Mouse (Mus musculus) forebrain, embryonic 12.5 days (tissue): Measurements from ENCODE around the gene Slit1. TPM values are rescaled to one million over a fixed set of nuclear protein-coding genes. Genes with fewer than 3 reads are reported as not detected.

ENCODE experiments used
- ATAC-seq: fragments of 200-750 bp; cut with Nextera tagmentation; 2 replicates; pipeline ENCODE4 v1.8.0; 2017; ENCODE audit warnings: moderate TSS enrichment; ENCODE audit not compliant: low FRiP score
- H3K27ac ChIP-seq: fragments of 300-500 bp; sonication (generic); 2 replicates; pipeline ENCODE4 v1.5.1; 2016; ENCODE audit warnings: mild to moderate bottlenecking
- H3K27me3 ChIP-seq: fragments of 300-500 bp; sonication (generic); 2 replicates; pipeline ENCODE4 v1.6.1; 2016; ENCODE audit warnings: mild to moderate bottlenecking
- H3K36me3 ChIP-seq: fragments of 300-500 bp; sonication (generic); replicated peaks from 2 replicates; pipeline ENCODE4 v1.6.1; 2016; ENCODE audit warnings: mild to moderate bottlenecking
- H3K4me1 ChIP-seq: fragments of 300-500 bp; sonication (generic); 2 replicates; pipeline ENCODE4 v1.6.1; 2016
- H3K4me2 ChIP-seq: fragments of 300-500 bp; sonication (generic); 2 replicates; pipeline ENCODE4 v1.6.1; 2016; ENCODE audit warnings: mild to moderate bottlenecking, moderate library complexity
- H3K4me3 ChIP-seq: fragments of 300-500 bp; sonication (generic); replicated peaks from 2 replicates; pipeline ENCODE4 v1.5.1; 2016; ENCODE audit warnings: mild to moderate bottlenecking
- H3K9ac ChIP-seq: fragments of 300-500 bp; sonication (generic); 2 replicates; pipeline ENCODE4 v1.6.1; 2016; ENCODE audit warnings: mild to moderate bottlenecking
- H3K9me3 ChIP-seq: fragments of 300-500 bp; sonication (generic); 2 replicates; pipeline ENCODE4 v1.6.1; 2016
- WGBS: fragments of 180-500 bp; shearing (Covaris S2); methylation state at CpG from one replicate; pipeline ENCODE4 v1.1.7; 2016; 5-methylcytosine and 5-hydroxymethylcytosine counted together
- polyA plus RNA-seq: library from polyadenylated mRNA; unstranded; fragments of >200 nt; fragmentation: Nextera tagmentation; extraction: Ambion mirVana; gene quantifications from 2 replicates; pipeline ENCODE4 v1.2.1, GENCODE M21; 2016

The Slit1 gene
- polyA plus RNA-seq: 11.0 and 14.0 TPM in 2 replicates

DNA sequence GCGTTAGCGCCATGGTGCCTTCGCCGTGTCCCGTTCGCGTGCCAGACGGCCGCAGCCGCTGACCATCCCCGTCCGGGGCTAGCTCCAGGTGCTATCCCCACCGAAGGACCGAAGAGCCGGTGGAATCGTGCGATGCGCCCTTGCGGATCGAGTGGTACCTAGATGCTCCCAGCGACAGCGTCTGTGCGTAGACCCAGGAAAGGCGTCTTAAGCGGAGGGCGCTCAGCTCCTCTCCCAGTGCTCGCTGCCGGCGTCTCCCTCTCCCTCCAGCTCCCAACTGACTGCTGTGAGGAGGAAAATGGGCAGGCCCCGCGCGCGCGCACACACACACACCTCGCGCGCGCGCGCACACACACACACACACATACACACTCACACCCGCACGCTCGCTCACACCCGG, at the start of gene Slit1:
Slit1 (minus strand) TSS at position 270 of the 400 bp plus-strand sequence.
- no peaks in the 10 kb centered on the region for H3K36me3 ChIP-seq
- ATAC-seq: peak; percentile 13
- H3K9me3 ChIP-seq: no peaks in the 10 kb centered on the region
- peak within 1 kb of the TSS; percentile 91 for H3K4me2 ChIP-seq
- peaks cover 74% of the 10 kb centered on the region for H3K27me3 ChIP-seq
- peaks cover 85% of the 10 kb centered on the region for H3K4me1 ChIP-seq
- H3K4me3 ChIP-seq: peak within 1 kb of the TSS; percentile 60
- H3K27ac ChIP-seq: peak within 1 kb of the TSS; percentile 68
- H3K9ac ChIP-seq: peak within 1 kb of the TSS; percentile 72
- under 1% methylated on average over 42 of the region's 44 CpGs for WGBS

DNA sequence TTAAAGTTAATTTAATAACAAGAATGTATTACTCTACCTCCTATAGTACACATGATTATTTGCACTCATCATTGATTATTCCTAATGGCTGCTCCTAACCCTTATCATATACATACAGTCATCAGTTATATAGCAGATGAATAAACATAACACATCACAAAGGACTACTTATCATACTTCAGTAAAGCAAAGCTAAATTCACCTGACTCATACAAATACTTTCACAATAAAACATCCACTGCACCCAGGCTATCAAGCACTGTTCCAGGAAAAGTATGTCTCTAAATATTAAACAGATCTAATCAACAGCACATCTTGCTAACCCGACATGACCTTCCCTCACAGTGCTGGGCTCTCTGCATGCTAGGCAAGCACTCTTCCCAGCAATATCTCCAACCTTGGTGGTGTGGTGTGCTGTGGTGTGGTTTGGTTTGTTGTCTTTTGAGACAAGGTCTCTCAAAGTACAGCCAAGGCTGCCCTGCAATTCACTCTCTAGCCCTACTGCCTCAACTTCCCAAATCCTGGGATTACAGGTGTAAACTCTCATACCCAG, 49.5 kb upstream of the Slit1 start:
- Histone ChIP-seq H3K9me3 (no peaks in the 10 kb centered on the region), H3K4me2 (no peak overlapping the region), H3K9ac (no peak overlapping the region), H3K36me3 (peaks cover 17% of the 10 kb centered on the region; the same call in 1 of the 2 replicates), H3K4me1 (peaks cover 9% of the 10 kb centered on the region), H3K27ac (no peak overlapping the region), H3K27me3 (no peaks in the 10 kb centered on the region), H3K4me3 (no peak overlapping the region)
- ATAC-seq: no peak
- WGBS: 91% methylated on average over 1 of the region's 1 CpGs

DNA sequence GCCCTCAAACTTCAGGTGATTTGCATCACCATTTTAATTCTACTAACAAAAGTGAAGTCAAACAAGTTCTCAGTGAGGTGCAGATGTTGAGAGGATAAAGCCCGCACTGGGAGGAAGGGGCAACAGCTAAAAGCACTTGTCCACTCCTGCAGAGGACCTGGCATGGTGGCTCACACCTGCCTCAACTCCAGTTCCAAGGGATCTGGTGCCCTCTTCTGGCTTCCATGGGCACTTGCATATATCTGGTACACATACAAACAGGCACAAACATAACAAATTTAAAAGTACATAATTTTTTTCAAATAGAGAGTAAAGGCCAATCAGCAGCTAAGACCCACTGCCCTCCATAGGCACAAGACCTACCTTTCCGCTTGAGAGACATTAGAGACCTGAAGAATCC, 47.9 kb upstream of the Slit1 start:
- no peak overlapping the region for H3K4me3 ChIP-seq
- H3K4me1 ChIP-seq: peaks cover 9% of the 10 kb centered on the region
- no peaks in the 10 kb centered on the region for H3K9me3 ChIP-seq
- H3K4me2 ChIP-seq: no peak overlapping the region
- no peak overlapping the region for H3K27ac ChIP-seq
- WGBS: 88% methylated on average over 2 of the region's 2 CpGs
- H3K36me3 ChIP-seq: peaks cover 26% of the 10 kb centered on the region
- no peak for ATAC-seq
- H3K27me3 ChIP-seq: no peaks in the 10 kb centered on the region
- H3K9ac ChIP-seq: no peak overlapping the region

DNA sequence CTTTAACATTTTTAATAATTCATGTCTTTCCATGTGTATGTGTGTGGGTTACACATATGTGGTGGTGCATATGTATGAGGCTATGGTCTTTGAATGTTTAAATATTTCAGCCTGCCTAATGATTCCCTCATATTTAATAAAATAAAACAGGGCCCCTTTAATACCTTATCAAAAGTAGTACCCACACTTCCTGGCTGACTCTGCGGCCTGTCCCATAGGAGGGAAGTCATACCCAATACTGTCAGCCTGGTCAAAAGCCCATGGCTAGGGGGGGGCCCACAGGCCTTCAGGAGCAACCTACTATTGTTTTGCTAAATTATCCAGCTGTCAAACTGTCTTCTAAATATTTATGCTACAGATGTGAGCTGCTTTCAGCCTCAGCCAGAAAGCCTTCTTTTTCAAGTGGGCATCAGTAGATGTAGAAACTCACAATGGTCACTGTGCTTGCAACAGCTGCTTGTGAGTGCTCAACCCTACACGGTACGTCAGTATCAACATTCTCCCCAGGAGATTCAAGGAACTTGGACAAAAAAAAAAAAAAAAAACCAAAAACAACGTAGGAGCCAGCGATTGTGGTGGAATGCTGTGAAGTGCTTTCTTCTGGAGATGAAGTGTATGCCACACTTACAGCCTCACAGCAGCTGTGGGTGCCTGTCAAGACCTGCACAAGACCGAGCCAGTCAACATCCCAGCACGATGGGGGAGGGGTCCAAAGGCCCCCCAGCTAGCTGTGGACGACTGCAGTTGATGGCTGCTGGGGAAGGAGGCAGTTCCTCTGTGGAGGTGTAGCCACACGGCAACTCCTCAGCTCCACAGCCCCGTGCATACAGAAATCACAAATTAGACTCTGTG, 45.9 kb upstream of the Slit1 start:
- no peaks in the 10 kb centered on the region for H3K4me1 ChIP-seq
- no peaks in the 10 kb centered on the region for H3K9me3 ChIP-seq
- H3K4me3 ChIP-seq: no peak overlapping the region
- no peak overlapping the region for H3K27ac ChIP-seq
- no peak overlapping the region for H3K4me2 ChIP-seq
- no peak overlapping the region for H3K9ac ChIP-seq
- no peak for ATAC-seq
- peaks cover 39% of the 10 kb centered on the region for H3K36me3 ChIP-seq
- 68% methylated on average over 10 of the region's 10 CpGs for WGBS
- H3K27me3 ChIP-seq: no peaks in the 10 kb centered on the region

DNA sequence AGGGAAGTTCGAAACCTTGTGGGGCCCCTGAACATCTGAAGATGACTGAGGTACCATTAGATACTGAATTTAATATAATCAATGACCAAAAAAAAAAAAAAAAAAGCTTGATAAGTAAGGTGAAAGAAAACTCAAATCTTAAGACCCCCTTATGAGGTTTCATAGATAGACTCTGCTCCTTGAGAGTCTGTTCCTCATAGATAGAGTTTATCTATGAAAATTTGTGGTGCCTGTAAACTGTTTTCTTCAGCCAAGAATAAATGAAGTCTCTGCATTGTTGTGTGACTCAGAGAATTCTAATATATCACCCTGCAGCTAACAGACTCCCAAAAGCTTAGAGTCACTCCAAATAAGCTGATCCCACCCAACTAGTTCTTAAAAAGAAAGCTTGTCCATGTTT, 43.4 kb upstream of the Slit1 start:
- Histone ChIP-seq H3K9me3 (no peaks in the 10 kb centered on the region), H3K4me3 (no peak overlapping the region), H3K27ac (no peak overlapping the region), H3K4me1 (no peaks in the 10 kb centered on the region), H3K27me3 (no peaks in the 10 kb centered on the region), H3K9ac (no peak overlapping the region), H3K4me2 (no peak overlapping the region), H3K36me3 (peaks cover 55% of the 10 kb centered on the region)
- ATAC-seq: no peak
- 100% methylated on average over 1 of the region's 1 CpGs for WGBS

DNA sequence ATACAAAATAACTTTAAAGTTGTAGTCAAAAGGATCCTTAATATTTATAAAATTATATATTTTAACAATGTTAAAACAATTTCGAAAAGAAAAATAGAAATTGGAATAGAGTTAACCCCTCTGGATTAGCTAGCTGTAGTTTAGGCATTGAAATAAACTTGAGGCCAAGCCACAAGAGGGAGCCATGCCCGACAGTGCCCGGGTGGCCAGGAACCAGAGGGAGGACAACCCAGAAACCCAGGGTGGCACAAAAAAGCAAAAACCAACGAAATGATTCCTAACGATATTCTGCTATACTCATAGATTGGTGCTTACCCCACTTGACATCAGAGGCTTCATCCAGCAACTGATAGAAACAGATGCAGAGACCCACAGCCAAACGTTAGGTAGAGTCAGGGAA, 34.0 kb upstream of the Slit1 start:
- H3K9ac ChIP-seq: no peak overlapping the region
- ATAC-seq: no peak
- H3K9me3 ChIP-seq: no peaks in the 10 kb centered on the region
- 89% methylated on average over 6 of the region's 6 CpGs for WGBS
- peaks cover 89% of the 10 kb centered on the region for H3K36me3 ChIP-seq
- H3K27me3 ChIP-seq: no peaks in the 10 kb centered on the region
- H3K27ac ChIP-seq: no peak overlapping the region
- no peaks in the 10 kb centered on the region for H3K4me1 ChIP-seq
- H3K4me2 ChIP-seq: no peak overlapping the region
- H3K4me3 ChIP-seq: no peak overlapping the region

DNA sequence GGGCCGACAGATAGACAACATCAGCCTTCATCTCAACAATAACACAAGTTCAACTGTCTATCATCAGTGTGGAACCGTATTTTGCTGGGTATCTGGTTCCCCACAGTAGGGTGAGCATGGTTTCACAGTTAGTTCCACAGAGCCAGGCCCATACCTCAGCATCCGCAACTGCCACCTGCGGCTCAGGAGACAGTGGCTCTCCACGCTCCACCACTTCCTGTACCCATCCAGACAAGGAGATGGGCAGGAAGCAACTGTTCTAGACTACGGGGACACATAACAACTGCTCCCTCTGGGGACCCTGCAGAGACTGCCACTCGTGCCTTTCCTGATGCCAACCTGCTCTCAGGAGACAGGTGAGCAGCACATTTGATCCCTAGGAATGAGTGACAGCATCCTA, 25.2 kb upstream of the Slit1 start:
- Histone ChIP-seq H3K9ac (no peak overlapping the region), H3K4me3 (no peak overlapping the region), H3K4me1 (peaks cover 8% of the 10 kb centered on the region), H3K36me3 (peaks cover 55% of the 10 kb centered on the region), H3K4me2 (no peak overlapping the region), H3K27me3 (no peaks in the 10 kb centered on the region), H3K9me3 (no peaks in the 10 kb centered on the region), H3K27ac (no peak overlapping the region)
- ATAC-seq: no peak
- 95% methylated on average over 7 of the region's 7 CpGs for WGBS

DNA sequence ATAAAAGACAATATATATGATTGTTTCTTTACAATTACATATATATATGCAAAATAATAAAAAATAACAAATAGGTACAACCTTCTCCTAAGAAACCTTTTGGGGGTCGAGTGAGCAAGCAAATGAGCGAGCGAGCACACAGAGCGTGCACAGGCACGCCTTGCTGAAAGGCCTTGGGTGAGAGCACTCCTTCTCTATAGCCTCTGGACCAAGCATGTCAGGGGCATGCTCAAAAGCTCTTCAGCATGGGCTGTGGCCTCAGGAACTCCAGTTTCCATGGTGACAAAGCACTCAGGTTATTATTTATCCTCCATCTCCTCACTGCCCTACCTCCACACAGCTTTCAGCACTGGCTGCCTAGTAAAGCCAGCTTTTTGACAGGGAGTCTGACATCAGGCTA, 23.2 kb upstream of the Slit1 start:
- peaks cover 8% of the 10 kb centered on the region for H3K4me1 ChIP-seq
- no peaks in the 10 kb centered on the region for H3K27me3 ChIP-seq
- no peak overlapping the region for H3K4me2 ChIP-seq
- no peak overlapping the region for H3K4me3 ChIP-seq
- H3K36me3 ChIP-seq: peaks cover 37% of the 10 kb centered on the region
- no peak for ATAC-seq
- no peak overlapping the region for H3K9ac ChIP-seq
- H3K27ac ChIP-seq: peak overlapping the region; percentile 66; the same call in 1 of the 2 replicates
- WGBS: 76% methylated on average over 5 of the region's 5 CpGs
- no peaks in the 10 kb centered on the region for H3K9me3 ChIP-seq

DNA sequence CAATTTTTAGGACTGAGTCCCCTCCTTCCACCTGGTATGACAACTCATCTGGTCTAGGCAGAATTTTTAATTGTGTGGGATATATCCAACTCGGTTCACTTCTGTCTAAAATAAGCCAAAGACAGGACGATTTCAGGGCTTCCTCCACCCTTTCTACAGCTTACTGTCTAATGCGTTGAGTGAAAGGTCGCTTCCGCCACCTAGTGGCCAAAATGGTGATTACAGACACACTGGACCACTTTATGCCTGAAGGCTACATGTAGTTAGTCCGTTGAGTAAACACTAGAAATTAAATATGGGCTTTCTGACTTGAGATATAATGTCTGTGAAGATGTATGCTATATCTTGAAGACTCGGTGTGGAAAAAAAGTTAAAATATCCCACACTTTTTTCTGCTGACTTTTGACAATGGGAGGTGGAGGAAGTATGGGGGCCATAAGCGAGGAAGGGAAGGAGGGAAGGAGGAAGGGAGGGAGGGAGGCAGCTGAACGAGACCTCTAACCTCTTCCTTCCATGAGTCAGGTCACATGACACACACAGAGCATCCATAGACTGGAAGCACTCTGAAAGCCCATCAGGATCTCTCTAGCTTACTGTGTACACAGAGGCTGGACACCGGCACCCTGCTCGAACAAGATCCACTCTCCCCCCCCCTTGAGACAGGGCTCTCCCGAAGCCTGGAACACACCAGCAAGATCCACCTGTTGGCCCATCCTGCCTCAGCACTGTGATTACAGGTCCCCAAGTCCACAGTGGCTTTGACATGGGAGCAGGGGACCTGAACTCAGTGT, 20.6 kb upstream of the Slit1 start:
- H3K4me1 ChIP-seq: peaks cover 8% of the 10 kb centered on the region
- H3K9me3 ChIP-seq: no peaks in the 10 kb centered on the region
- H3K9ac ChIP-seq: no peak overlapping the region
- 0 out of 2 replicates have a peak, but pooled peaks cover 5% of the 10 kb centered on the region for H3K27me3 ChIP-seq
- no peak overlapping the region for H3K4me2 ChIP-seq
- no peak overlapping the region for H3K27ac ChIP-seq
- H3K4me3 ChIP-seq: no peak overlapping the region
- H3K36me3 ChIP-seq: peaks cover 15% of the 10 kb centered on the region; the same call in 1 of the 2 replicates
- ATAC-seq: peak; percentile 79
- WGBS: 33% methylated on average over 12 of the region's 12 CpGs

DNA sequence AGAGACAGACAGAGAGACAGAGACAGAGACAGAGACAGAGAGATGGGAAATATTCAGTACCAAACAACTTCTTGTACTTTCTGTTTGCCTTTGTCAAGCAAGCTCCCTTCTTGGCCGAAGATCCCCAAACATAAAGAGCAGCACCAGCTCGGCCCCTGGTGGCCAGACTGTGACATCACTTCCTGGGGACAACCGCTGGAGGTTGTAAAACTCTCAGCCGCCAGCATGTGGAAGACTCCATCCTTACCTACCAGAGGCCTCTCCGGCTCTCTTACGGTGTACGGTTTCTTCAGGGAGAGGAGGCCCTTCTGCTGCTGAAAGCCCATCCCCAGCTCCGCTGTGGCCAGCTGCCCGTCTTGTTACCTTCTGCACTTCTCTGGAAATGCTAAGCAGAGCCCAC, 18.1 kb upstream of the Slit1 start:
- Histone ChIP-seq H3K9me3 (no peaks in the 10 kb centered on the region), H3K4me2 (no peak overlapping the region), H3K27me3 (0 out of 2 replicates have a peak, but pooled peaks cover 5% of the 10 kb centered on the region), H3K9ac (no peak overlapping the region), H3K36me3 (no peaks in the 10 kb centered on the region), H3K4me1 (peaks cover under 1% of the 10 kb centered on the region; the same call in 1 of the 2 replicates), H3K4me3 (no peak overlapping the region), H3K27ac (no peak overlapping the region)
- WGBS: 51% methylated on average over 9 of the region's 9 CpGs
- ATAC-seq: no peak

DNA sequence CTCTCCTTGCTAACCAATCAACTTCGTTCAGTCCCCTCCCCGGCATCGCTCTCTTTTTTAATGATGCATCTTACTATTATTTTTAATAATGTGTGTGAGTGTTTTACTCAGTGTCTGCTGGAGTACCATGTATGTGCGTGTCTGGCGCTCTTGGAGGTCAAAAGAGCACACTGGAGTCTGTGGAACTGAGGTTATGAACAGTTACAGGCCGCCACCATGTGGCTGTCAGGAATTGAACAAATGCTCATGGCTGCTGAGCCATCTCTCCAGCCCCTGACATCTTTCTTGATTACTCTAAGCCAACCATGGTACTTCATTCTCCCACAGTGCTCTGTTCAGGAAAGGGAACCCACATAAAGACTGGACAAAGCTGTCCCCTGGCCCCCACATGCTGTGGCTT, 16.3 kb upstream of the Slit1 start:
- Histone ChIP-seq H3K4me1 (peaks cover 6% of the 10 kb centered on the region), H3K27ac (no peak overlapping the region), H3K9ac (no peak overlapping the region), H3K4me3 (no peak overlapping the region), H3K9me3 (no peaks in the 10 kb centered on the region), H3K27me3 (peaks cover 5% of the 10 kb centered on the region; the same call in 1 of the 2 replicates), H3K4me2 (no peak overlapping the region), H3K36me3 (no peaks in the 10 kb centered on the region)
- ATAC-seq: no peak
- 86% methylated on average over 6 of the region's 6 CpGs for WGBS

DNA sequence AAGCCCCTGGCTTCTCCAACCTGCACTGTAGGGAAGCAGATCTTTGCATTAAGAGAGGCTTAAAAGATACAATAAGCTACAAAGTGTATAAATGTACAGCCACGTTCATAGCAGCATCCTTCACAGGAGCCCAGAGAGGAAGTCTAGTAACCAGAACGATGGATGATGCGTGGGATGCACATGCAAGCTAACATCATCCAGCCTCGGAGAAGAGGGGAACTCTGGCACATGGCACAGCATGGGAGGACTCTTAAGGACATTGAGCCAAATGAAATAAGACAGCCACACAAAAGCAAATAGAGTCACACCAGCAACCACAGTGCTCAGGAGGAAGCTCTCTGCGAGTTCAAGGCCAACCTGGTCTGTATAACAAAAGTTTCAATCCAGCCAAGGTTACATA, 15.8 kb upstream of the Slit1 start:
- no peak for ATAC-seq
- H3K27me3 ChIP-seq: peaks cover 5% of the 10 kb centered on the region; the same call in 1 of the 2 replicates
- H3K4me2 ChIP-seq: no peak overlapping the region
- H3K36me3 ChIP-seq: no peaks in the 10 kb centered on the region
- no peak overlapping the region for H3K27ac ChIP-seq
- 87% methylated on average over 5 of the region's 5 CpGs for WGBS
- peaks cover 10% of the 10 kb centered on the region for H3K4me1 ChIP-seq
- H3K9ac ChIP-seq: no peak overlapping the region
- H3K9me3 ChIP-seq: no peaks in the 10 kb centered on the region
- H3K4me3 ChIP-seq: no peak overlapping the region
